Mouse (Mus musculus) liver, embryonic 14.5 days (tissue): ENCODE measurements around the gene Patz1. TPM values are rescaled to one million over a fixed set of nuclear protein-coding genes. Genes with fewer than 3 reads are reported as not detected.
A peak's percentile ranks its signal among the peaks of the same experiment; 100 is the strongest.

Source experiments
- ATAC-seq: fragments of 200-750 bp; cut with Nextera tagmentation; 2 replicates; pipeline ENCODE4 v1.8.0; 2017; ENCODE audit warnings: moderate number of reproducible peaks, mild to moderate bottlenecking, moderate library complexity; ENCODE audit not compliant: insufficient read depth
- DNase-seq, 3 experiments: peaks; one replicate each; pipeline ENCODE4 v3.0.0-alpha.2; 2012 to 2013; ENCODE audit warnings: low read depth in 3 of 3, low spot score in 3 of 3
- H3K27ac ChIP-seq: fragments of 300-500 bp; sonication (generic); 2 replicates; pipeline ENCODE4 v1.5.1; 2014; ENCODE audit warnings: moderate library complexity, mild to moderate bottlenecking, control low read depth, inconsistent platforms
- H3K27me3 ChIP-seq: fragments of 300-500 bp; sonication (generic); 2 replicates; pipeline ENCODE4 v1.6.1; 2014; ENCODE audit warnings: mild to moderate bottlenecking, low read length, moderate library complexity; ENCODE audit not compliant: control insufficient read depth, insufficient read depth
- H3K36me3 ChIP-seq: fragments of 300-500 bp; sonication (generic); replicated peaks from 2 replicates; pipeline ENCODE4 v1.6.1; 2014; ENCODE audit warnings: low read depth; ENCODE audit not compliant: control insufficient read depth, insufficient read depth
- H3K4me1 ChIP-seq, 2 experiments: fragments of 200-500 bp in 1 of 2; fragments of 300-500 bp in 1 of 2; sonication (generic) in 1 of 2; replicated peaks; 2 replicates each; pipeline ENCODE4 v1.6.1; 2012 to 2014; ENCODE audit warnings: antibody characterized with exemption in 1 of 2, inconsistent platforms in 1 of 2, low read length in 1 of 2; ENCODE audit not compliant: control insufficient read depth in 2 of 2, insufficient read depth in 2 of 2
- H3K4me2 ChIP-seq: fragments of 300-500 bp; sonication (generic); 2 replicates; pipeline ENCODE4 v1.6.1; 2014; ENCODE audit warnings: low read depth, mild to moderate bottlenecking, control low read depth, moderate library complexity
- H3K4me3 ChIP-seq, 2 experiments: fragments of 200-500 bp in 1 of 2; fragments of 300-500 bp in 1 of 2; sonication (generic) in 1 of 2; 2 replicates each; pipeline ENCODE4 v1.5.1; 2012 to 2014; ENCODE audit warnings: low read depth in 2 of 2, low read length in 2 of 2, mild to moderate bottlenecking in 2 of 2, control low read depth in 1 of 2, inconsistent platforms in 1 of 2, moderate library complexity in 1 of 2; ENCODE audit not compliant: insufficient read depth in 1 of 2
- H3K9ac ChIP-seq: fragments of 300-500 bp; sonication (generic); replicated peaks from 2 replicates; pipeline ENCODE4 v1.6.1; 2014; ENCODE audit warnings: mild to moderate bottlenecking, control low read depth, moderate library complexity
- H3K9me3 ChIP-seq: fragments of 300-500 bp; sonication (generic); 2 replicates; pipeline ENCODE4 v1.6.1; 2016; ENCODE audit warnings: low read length, mixed read lengths; ENCODE audit not compliant: control insufficient read depth
- CTCF ChIP-seq: IDR thresholded peaks from 2 replicates; pipeline ENCODE4 v1.5.1; 2016; ENCODE audit warnings: antibody characterized with exemption, low read depth, control low read depth
- EP300 ChIP-seq: IDR thresholded peaks from 2 replicates; pipeline ENCODE4 v1.6.1; 2016; ENCODE audit warnings: antibody characterized with exemption, low read depth
- WGBS: fragments of 180-500 bp; shearing (Covaris S2); extraction: QIAGEN DNeasy Blood & Tissue Kit; methylation state at CpG from one replicate; pipeline ENCODE4 v1.1.7; 2014; ENCODE audit not compliant: insufficient replicate concordance; 5-methylcytosine and 5-hydroxymethylcytosine counted together
- polyA plus RNA-seq, 2 experiments: library from polyadenylated mRNA; depleted of rRNA in 1 of 2; stranded (reverse) in 1 of 2; unstranded in 1 of 2; fragments of >200 nt; fragmentation: Nextera tagmentation in 1 of 2; extraction: Ambion mirVana in 1 of 2; gene quantifications; 2 replicates each; pipeline versions ENCODE4 v1.2.1 to v1.2.3; 2012 to 2014

Patz1 gene
- polyA plus RNA-seq, 2 experiments, result 11.6 to 16.2 TPM

- TF ChIP-seq CTCF (no peak), EP300 (no peak)
- ATAC-seq, result no peak
These were observed 40.4 kb downstream of the Patz1 start for GRCm38 (mm10) chr11:3328806-3329775.

GRCm38 (mm10) chr11:3329891-3330451 is 41.3 kb downstream of the Patz1 start, which contains the start of gene Pik3ip1:
Pik3ip1 (plus strand) TSS chr11:3330401.
- no peak within 1 kb of the TSS for H3K27ac ChIP-seq
- DNase-seq, result no peak
- no peak within 1 kb of the TSS for H3K9ac ChIP-seq
- no peaks in the 10 kb centered on the region for H3K9me3 ChIP-seq
- no peak for ATAC-seq
- peaks cover 10% of the 10 kb centered on the region for H3K27me3 ChIP-seq
- no peaks in the 10 kb centered on the region for H3K36me3 ChIP-seq
- H3K4me2 ChIP-seq, result peak within 1 kb of the TSS; percentile 69
- H3K4me3 ChIP-seq, result peak within 1 kb of the TSS; percentile 17 to 23
- TF ChIP-seq CTCF, result no peak
- no peak for TF ChIP-seq EP300
- peaks cover 7 to 14% of the 10 kb centered on the region in 2 experiments; a peak in 3 of 4 replicates for H3K4me1 ChIP-seq

More at GRCm38 (mm10) chr11:3328806-3329775, 40.4 kb downstream of the Patz1 start:
- no peak overlapping the region for H3K27ac ChIP-seq
- H3K9ac ChIP-seq, result no peak overlapping the region
- peaks cover 7 to 14% of the 10 kb centered on the region in 2 experiments; a peak in 3 of 4 replicates for H3K4me1 ChIP-seq
- WGBS, result 64% methylated on average over 11 of the region's 11 CpGs
- peaks cover 10% of the 10 kb centered on the region for H3K27me3 ChIP-seq
- H3K4me2 ChIP-seq, result no peak overlapping the region
- DNase-seq, result no peak
- H3K4me3 ChIP-seq, result no peak overlapping the region
- H3K9me3 ChIP-seq, result no peaks in the 10 kb centered on the region
- no peaks in the 10 kb centered on the region for H3K36me3 ChIP-seq

- DNase-seq (peak in 1 of 3 experiments; percentile 35), ATAC-seq (no peak)
- peak; percentile 35; the same call in 1 of the 2 replicates for TF ChIP-seq CTCF
- TF ChIP-seq EP300, result no peak
- peak overlapping the region in 1 of 2 experiments; percentile 17; a peak in 2 of 4 replicates for H3K4me3 ChIP-seq
- no peak overlapping the region for H3K27ac ChIP-seq
- H3K4me2 ChIP-seq, result peak overlapping the region; percentile 69
- H3K9ac ChIP-seq, result no peak overlapping the region
- H3K9me3 ChIP-seq, result no peaks in the 10 kb centered on the region
- no peaks in the 10 kb centered on the region for H3K36me3 ChIP-seq
- H3K27me3 ChIP-seq, result peaks cover 10% of the 10 kb centered on the region
- H3K4me1 ChIP-seq, result peaks cover 7 to 16% of the 10 kb centered on the region in 2 experiments; a peak in 3 of 4 replicates
- 1% methylated on average over 9 of the region's 9 CpGs for WGBS
These were observed 41.9 kb downstream of the Patz1 start for GRCm38 (mm10) chr11:3330566-3330965.

GRCm38 (mm10) chr11:3330991-3331750 is 42.5 kb downstream of the Patz1 start:
- H3K27ac ChIP-seq, result no peak overlapping the region
- whole genome bisulfite sequencing, result 6% methylated on average over 14 of the region's 14 CpGs

More at GRCm38 (mm10) chr11:3330991-3331750, 42.5 kb downstream of the Patz1 start:
- no peaks in the 10 kb centered on the region for H3K36me3 ChIP-seq
- H3K4me2 ChIP-seq, result peak overlapping the region; percentile 69
- DNase-seq (no peak), ATAC-seq (no peak)
- H3K27me3 ChIP-seq, result peaks cover 10% of the 10 kb centered on the region
- no peaks in the 10 kb centered on the region for H3K9me3 ChIP-seq
- H3K4me1 ChIP-seq, result peaks cover 7 to 19% of the 10 kb centered on the region in 2 experiments; a peak in 3 of 4 replicates
- peak overlapping the region; percentile 17 to 23 for H3K4me3 ChIP-seq
- TF ChIP-seq CTCF, result no peak
- no peak for TF ChIP-seq EP300
- H3K9ac ChIP-seq, result no peak overlapping the region
